Mouse (Mus musculus): Measurements from ENCODE around the gene Nr4a1.

The Nr4a1 gene

DNA sequence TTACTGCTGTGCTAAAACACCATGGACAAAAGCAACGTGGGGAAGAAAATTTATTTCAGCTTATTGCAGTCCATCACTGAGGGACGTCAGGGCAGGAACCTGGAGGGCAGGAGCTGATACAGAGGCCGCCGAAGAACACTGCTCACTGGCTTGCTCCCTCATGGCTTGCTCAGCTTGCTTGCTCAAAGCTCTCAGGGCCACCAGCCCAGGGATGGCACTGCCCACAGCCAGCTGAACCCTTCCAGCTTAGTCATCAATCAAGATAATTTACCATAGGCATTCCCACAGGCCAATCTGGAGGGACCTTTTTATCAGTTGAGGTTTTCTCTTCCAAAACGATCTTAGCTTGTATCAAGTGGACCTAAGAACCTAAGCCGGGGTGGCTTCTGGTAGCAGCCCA lies 57.9 kb downstream of the Nr4a1 start:
- DNase-seq (ENCODE audit: low read depth, low spot score): no peak

DNA sequence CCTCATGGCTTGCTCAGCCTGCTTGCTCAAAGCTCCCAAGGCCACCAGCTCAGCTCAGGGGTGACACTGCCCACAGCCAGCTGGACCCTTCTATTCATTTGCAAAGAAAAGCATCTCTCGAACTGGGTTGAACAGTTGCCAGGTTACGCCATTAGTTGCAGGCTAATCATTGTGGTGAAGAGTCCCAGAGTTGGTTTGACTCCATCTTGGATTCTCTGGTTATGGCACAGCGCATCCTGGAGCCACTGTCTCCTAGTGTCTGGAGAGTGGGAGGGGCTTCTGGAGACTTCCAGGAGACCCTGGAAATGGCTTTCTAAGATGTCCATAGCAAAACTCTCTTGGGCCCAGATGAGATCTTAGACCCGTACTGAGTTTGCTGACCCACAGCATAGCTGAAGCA lies 61.3 kb downstream of the Nr4a1 start:
- no peak for DNase-seq (ENCODE audit: low read depth, low spot score)

DNA sequence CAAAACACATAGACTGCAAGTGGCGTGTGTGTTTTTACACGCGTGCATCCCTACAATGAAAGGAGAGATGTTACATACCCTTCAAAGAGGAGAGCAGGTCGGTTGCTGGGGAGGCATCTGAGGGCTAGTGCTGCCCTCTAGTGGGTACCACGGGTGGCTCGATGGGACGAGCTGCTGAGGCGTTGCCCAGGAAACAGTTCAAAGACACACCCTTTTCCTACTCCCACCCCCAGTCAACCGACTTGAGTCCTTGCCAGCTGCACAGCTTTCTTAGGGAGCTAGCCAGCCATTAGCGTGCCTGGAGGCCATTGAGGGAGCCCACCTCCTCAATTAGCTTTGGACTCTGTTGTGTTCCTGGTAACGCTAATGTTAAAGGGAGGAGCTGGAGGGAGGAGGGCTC lies 61.8 kb downstream of the Nr4a1 start:
- peak; percentile 96 for DNase-seq (ENCODE audit: low read depth, low spot score)

DNA sequence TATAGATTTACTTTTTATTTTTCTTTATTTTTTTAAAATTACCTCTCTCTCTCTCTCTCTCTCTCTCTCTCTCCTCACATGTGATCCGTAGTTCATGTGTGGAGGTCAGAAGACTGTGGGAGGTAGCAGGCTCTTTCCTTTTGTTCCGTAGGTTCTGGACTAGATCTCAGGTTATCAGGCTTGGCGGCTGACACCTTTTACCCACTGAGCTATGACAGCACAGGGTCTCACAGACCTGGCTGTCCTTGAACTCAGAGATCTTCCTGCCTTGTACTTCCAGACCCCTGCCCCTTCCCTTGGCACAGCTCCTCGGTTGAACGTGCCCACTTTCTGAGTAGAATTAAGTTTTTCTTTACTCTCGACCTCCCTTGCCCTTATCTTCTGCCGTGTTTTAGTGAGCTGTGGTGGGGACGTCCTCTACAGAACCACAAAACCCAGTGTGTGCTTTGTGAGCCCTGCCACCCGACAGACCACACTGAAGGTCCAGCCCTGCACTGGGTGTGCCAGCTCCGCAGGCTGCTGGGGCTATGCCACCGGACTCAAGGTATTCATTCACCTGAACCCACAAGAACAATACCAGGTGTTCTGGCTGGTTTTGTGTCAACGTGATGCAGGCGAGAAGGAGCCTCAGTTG lies 62.3 kb downstream of the Nr4a1 start:
- DNase-seq (ENCODE audit: low read depth, low spot score): no peak

DNA sequence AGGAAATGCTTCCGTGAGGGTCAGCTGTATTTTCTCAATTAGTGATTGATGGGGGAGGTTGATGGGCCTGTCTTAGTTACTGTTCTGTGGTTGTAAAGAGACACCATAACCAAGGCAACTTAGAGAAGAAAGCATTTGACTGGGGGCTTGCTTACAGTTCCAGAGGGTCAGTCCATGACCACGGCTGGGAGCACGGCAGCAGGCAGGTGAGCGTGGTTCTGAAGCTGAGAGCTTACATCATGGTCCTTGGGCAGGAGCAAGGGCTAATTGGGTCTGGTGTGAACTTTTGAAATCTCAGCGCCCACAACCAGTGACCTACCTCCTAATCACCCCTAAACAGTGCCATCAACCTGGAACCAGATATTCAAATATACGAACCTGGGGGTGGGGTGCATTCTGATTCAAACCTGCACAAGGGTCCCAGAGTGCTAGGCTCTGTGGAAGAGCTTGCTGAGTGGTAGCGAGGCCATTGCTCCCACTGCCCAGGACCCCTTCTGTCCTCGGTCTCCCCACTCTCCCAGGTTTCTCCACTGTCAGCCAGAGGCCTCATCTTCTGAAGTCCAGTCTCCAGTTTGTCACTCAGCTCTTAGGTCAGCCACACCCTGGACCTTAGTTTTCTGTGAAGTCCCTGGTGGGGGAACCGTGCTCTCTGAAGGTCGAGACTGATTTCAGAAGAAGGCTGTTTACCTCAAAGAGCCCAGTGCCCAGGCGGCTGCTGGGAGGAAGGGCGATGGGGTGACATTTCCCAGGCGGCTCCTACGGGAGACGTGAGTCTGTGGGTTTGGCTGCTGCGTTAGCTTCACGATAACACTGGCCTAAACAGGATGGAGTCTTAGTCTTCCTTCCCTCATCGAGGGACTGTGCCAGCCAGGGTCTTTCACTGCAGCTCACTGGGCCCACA lies 63.1 kb downstream of the Nr4a1 start:
- DNase-seq (ENCODE audit: low read depth, low spot score): no peak

DNA sequence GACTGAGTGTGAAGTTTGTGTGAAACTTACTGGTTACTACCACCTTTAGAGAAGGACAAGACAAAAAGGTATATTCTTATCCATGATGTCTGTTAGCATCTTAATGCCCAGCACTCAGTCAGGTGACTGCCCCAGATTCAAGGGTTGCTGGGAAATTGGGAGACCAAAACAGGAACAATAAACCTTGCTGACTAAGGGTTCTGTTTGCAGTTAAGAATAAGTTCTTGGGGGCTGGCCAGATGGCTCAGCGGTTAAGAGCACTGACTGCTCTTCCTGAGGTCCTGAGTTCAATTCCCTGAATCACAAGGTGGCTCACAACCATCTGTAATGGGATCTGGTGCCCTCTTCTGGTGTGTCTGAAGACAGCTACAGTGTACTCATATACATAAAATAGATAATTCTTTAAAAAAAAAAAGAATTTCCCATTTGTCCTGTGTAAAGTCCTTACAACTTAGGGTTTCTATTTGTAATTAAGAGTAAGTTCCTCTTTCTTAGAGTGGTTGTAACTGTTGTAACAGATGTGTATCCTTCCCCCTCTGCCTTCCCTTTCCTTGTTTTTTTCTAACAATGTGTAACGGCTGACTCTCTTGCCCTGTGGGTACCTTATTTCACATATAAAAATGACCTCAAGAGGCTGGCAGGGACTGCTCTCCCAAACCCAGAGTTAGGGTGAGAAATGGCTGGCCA lies 63.9 kb downstream of the Nr4a1 start:
- no peak for DNase-seq (ENCODE audit: low read depth, low spot score)

DNA sequence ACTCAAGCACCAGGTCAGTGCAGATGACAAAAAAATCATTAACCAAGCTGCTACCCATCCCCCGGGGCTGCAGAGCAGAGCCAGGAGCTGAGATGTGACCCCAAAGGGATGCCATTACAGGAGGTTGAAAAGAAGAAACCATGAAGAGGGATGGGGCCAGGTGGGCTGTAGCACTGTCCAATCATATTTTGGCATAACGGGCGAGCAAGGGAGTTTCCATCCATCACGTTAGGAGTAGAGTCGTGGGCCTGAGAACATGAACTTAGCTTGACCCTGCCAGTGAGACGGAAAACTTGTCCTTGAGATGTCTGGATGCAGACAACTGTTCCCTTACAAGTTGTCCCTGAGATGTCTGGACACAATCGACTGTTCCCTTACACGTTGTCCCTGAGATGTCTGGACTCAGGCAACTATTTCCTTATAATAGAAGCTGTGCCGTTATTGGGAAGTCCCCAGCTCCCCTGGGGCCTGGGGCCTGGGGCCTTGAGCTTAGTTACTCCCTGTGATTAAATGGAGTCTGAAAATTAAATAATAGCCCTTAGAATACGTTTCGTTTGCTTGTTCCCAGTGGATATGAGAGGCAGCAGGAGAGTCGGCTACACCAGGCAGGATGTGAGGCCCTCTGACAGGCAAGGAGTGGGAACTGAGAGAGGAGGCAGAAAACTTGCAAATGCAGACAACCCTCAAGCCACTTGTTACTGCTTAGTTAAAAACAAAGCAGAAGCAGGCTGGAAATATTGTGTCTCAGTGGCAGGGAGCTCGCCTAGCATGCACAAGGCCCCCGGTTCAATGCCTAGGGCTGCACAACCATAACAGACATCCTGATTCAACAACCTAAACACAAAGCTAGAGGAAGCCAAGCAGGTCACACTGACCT lies 65.1 kb downstream of the Nr4a1 start:
- no peak for DNase-seq (ENCODE audit: low read depth, low spot score)

DNA sequence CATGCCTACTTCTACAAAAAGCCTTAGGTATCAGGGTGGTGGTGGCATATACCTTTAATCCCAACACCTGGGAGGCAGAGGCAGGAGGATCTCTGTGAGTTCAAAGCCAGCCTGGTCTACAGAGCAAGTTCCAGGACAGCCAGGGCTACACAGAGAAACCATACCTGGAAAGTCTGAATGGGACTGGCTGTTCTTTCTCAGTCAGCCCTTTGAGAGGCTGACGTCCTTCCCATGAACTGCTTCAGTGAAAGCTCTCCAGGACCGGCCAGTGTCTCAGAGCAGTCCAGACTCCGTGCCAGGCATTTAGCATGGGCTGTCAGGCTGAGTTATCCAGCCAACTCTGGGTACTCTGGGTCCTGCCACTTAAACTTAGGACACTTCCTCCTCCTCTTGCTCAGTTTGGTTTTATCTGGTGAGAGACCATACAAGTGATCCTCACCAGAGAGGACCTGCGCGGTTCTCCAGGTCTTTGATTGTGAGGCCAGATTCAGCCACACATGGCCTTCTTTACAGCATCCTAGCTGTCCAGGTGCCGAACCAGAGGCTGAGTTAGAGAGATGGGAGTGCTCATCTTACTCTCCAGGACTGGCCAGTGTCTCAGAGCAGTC lies 66.0 kb downstream of the Nr4a1 start:
- no peak for DNase-seq (ENCODE audit: low read depth, low spot score)

DNA sequence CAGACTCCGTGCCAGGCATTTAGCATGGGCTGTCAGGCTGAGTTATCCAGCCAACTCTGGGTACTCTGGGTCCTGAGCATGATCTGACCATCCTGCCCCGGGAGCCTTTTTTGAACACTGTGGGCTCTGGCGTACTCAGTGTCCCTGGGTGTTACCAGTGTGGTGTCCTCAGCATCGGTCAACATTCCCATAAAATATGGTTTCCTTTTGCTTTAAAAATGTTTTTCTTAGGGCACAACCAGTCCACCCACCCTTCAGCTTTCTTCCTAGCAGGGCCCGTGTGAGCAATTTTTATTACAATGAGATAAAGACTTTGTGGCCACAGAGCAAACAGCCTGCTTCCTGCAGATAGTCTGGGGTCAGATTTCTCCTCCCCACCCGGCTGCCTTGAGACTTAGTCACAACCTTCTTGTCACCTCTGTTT lies 66.6 kb downstream of the Nr4a1 start:
- DNase-seq (ENCODE audit: low read depth, low spot score): no peak

DNA sequence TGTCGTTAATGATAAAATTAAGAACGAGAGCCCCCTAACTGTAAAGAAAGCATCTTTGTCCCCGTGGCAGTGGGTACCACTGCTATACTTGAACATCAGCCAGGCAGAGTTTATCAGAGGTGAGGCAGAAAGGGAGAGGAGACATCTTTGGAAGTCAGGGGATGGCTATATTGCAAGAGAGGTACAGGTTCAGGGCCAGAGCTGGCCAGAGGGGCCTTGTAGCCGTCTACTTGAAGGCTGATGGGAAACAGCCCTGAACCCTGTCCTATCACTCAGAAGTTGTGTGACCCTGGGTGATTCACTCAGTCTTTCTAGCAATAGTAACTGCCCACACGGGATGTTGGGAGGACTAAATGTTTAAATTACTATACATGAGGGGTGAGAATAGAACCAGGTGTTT lies 67.1 kb downstream of the Nr4a1 start:
- no peak for DNase-seq (ENCODE audit: low read depth, low spot score)

DNA sequence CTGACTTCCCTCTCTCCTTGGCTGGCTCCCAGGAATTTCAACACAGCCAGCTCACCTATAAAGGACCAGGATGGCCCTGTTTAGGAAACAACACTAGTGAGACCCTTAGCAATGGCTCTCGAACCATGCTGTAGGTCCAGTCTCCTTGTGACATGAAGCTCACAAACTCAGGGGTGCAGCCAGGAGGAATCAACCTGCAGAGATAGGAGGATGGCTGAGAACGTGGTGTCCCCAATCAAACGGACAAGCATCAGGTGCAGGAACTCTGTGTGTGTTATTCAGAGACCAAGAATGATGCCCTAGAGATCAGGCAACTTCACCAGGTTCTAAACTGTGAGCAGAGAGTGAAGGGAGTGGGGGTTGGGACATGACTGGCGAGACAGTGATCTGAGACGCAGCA lies 68.0 kb downstream of the Nr4a1 start:
- DNase-seq (ENCODE audit: low read depth, low spot score): no peak

DNA sequence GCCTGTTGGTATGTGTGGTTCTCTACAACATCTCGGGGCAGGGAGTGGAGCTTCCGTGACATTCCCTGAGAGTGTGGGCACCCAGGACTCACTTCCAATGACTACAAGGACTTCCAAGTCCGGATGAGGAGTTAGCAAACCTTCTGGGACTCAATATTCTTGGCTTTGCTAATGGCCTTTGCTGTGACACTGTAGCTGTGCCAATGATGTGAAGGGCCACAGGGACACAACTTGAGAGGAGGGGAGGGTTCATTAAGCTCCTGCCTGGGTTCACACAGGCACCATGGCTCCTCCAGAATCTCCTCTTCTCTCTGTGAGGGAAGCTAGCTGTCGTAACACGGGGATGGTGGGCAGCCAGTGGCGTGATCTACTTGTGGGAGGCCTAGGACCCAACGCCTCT lies 68.6 kb downstream of the Nr4a1 start:
- DNase-seq (ENCODE audit: low read depth, low spot score): no peak

DNA sequence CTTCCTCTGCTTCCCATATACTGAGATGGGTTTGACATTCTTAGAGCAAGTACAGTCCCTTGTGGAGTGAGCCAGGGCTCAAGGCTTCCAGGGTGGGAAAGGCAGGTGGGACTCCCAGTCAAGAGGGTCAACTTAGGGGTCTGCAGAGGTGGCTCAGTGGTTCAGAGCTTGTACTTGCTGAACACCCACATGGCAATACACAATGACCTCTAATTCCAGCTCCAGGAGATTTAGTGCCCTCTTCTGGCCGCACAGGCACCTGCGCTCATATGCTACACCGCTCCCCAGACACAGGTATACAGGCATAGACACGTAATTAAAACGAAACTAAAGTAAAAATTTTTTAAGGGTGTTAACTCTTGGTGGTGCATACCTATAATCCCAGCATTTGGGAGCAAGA lies 69.4 kb downstream of the Nr4a1 start:
- peak; percentile 51 for DNase-seq (ENCODE audit: low read depth, low spot score)
